Mouse (Mus musculus) kidney, embryonic 16.5 days (tissue): ENCODE measurements around the gene Arhgef2. TPM values are rescaled to one million over a fixed set of nuclear protein-coding genes. Genes with fewer than 3 reads are reported as not detected.

Experiments used
- ATAC-seq: fragments of 200-750 bp; cut with Nextera tagmentation; 2 replicates; pipeline ENCODE4 v1.8.0; 2017; ENCODE audit warnings: moderate TSS enrichment; ENCODE audit not compliant: low FRiP score, low TSS enrichment
- H3K27ac ChIP-seq: fragments of 300-500 bp; sonication (generic); 2 replicates; pipeline ENCODE4 v1.5.1; 2014; ENCODE audit warnings: low read length
- H3K27me3 ChIP-seq: fragments of 300-500 bp; sonication (generic); 2 replicates; pipeline ENCODE4 v1.6.1; 2014; ENCODE audit warnings: low read length, control low read depth, mixed read lengths; ENCODE audit not compliant: insufficient read depth
- H3K36me3 ChIP-seq: fragments of 300-500 bp; sonication (generic); 2 replicates; pipeline ENCODE4 v1.6.1; 2014; ENCODE audit warnings: low read length, control low read depth, mixed read lengths; ENCODE audit not compliant: insufficient read depth
- H3K4me1 ChIP-seq: fragments of 300-500 bp; sonication (generic); 2 replicates; pipeline ENCODE4 v1.6.1; 2014; ENCODE audit warnings: low read length, control low read depth, mixed read lengths; ENCODE audit not compliant: insufficient read depth
- H3K4me2 ChIP-seq: fragments of 300-500 bp; sonication (generic); replicated peaks from 2 replicates; pipeline ENCODE4 v1.6.1; 2014; ENCODE audit warnings: low read depth, low read length
- H3K4me3 ChIP-seq: fragments of 300-500 bp; sonication (generic); 2 replicates; pipeline ENCODE4 v1.5.1; 2014; ENCODE audit warnings: mild to moderate bottlenecking, low read length
- H3K9ac ChIP-seq: fragments of 300-500 bp; sonication (generic); replicated peaks from 2 replicates; pipeline ENCODE4 v1.6.1; 2014; ENCODE audit warnings: low read length
- H3K9me3 ChIP-seq: fragments of 300-500 bp; sonication (generic); 2 replicates; pipeline ENCODE4 v1.6.1; 2016; ENCODE audit warnings: low read length, control low read depth
- WGBS: fragments of 180-500 bp; shearing (Covaris S2); extraction: QIAGEN DNeasy Blood & Tissue Kit; methylation state at CpG from one replicate; pipeline ENCODE4 v1.1.7; 2014; 5-methylcytosine and 5-hydroxymethylcytosine counted together
- polyA plus RNA-seq: library from polyadenylated mRNA; unstranded; fragments of >200 nt; fragmentation: Nextera tagmentation; extraction: Ambion mirVana; gene quantifications from 2 replicates; pipeline ENCODE4 v1.2.1, GENCODE M21; 2015

Arhgef2 gene
- polyA plus RNA-seq, 1 experiment from 2014 or later, result 103 TPM

DNA sequence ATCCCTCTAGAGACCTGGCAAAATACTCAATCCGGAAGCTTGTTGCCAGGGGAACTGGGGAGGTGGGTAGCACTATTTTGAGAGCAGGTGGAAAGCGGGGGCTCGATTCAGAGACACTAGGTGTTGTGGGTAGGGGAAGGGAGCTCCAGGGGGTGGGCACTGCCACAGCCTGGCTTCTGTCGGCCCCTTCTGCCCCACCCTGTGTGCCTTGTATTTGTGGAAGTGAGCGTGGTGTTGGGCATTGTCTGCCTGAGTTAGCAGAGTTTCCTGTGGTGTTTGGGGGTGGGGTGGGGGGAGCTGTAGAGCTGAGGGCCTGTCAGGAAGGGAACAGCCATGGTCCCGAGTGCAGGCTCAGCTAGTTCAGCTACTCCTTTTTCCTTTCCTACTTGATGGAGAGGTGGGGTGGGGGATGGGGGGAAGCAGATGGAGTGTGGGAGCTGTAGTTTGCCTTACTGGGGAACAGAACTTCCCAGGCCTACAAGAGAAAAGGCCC, 25.1 kb downstream of the Arhgef2 start:
- Histone ChIP-seq H3K27ac (peak overlapping the region; percentile 39; the same call in 1 of the 2 replicates), H3K36me3 (peaks cover 61% of the 10 kb centered on the region), H3K9ac (no peak overlapping the region), H3K4me3 (no peak overlapping the region), H3K4me1 (peaks cover 34% of the 10 kb centered on the region), H3K9me3 (no peaks in the 10 kb centered on the region), H3K27me3 (no peaks in the 10 kb centered on the region), H3K4me2 (no peak overlapping the region)
- ATAC-seq, result peak; percentile 44
- 72% methylated on average over 6 of the region's 6 CpGs for WGBS

DNA sequence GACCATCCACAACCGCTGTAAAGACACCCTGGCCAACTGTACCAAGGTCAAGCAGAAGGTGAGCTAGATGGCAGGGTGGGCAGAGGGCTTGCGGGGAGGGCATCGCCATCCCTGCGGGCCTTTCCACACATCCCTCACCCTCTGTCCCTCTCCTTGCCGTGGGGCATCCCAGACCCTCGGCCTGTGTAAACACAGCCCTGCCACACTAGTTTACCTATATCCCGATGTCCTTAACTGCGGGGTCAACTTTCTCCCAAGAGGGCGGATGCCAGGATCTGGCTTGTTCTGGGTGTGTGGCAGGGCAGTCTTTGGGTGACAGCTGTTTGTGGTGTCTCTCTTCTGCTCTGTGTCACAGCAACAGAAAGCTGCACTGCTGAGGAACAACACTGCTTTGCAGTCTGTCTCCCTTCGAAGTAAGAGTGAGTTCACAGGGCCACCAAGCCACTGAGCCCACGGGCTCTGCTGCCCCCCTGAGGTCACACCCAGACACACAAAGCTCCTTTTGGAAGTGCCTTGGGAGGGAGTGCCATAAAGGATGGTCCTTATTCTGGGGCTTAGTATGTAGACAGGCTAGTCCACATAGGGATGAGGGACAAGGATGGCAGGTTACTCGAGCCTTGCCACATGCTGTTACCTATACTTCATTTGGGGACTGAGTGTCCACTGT, 26.3 kb downstream of the Arhgef2 start:
- H3K4me2 ChIP-seq, result no peak overlapping the region
- no peak overlapping the region for H3K27ac ChIP-seq
- H3K9ac ChIP-seq, result no peak overlapping the region
- peaks cover 73% of the 10 kb centered on the region for H3K36me3 ChIP-seq
- peaks cover 22% of the 10 kb centered on the region for H3K4me1 ChIP-seq
- H3K9me3 ChIP-seq, result no peaks in the 10 kb centered on the region
- 0 out of 2 replicates have a peak, but pooled peaks have one; percentile 17 for ATAC-seq
- H3K27me3 ChIP-seq, result no peaks in the 10 kb centered on the region
- WGBS, result 74% methylated on average over 12 of the region's 12 CpGs
- H3K4me3 ChIP-seq, result no peak overlapping the region

DNA sequence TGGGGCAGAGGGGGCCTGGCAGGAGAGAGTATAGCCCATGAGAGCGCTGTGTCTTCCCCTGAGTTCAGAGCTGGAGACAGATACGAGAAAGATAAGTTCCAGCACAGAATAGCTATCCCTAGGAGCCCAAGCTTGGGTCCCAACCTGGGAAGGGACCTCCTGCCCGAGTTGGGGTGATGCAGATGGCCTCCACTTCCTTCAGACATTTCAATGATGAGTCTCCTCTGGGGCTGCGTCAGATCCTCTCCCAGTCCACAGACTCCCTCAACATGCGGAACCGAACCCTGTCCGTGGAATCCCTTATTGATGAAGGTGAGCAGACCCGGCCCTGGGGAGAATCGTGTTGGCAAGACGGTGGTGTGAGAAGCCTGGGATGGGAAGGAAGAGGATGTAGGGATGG, 27.3 kb downstream of the Arhgef2 start:
- H3K27ac ChIP-seq, result no peak overlapping the region
- H3K4me1 ChIP-seq, result peaks cover 12% of the 10 kb centered on the region
- H3K27me3 ChIP-seq, result no peaks in the 10 kb centered on the region
- no peaks in the 10 kb centered on the region for H3K9me3 ChIP-seq
- no peak overlapping the region for H3K4me3 ChIP-seq
- H3K4me2 ChIP-seq, result no peak overlapping the region
- ATAC-seq, result no peak
- H3K9ac ChIP-seq, result no peak overlapping the region
- H3K36me3 ChIP-seq, result peaks cover 81% of the 10 kb centered on the region
- 93% methylated on average over 10 of the region's 10 CpGs for WGBS

DNA sequence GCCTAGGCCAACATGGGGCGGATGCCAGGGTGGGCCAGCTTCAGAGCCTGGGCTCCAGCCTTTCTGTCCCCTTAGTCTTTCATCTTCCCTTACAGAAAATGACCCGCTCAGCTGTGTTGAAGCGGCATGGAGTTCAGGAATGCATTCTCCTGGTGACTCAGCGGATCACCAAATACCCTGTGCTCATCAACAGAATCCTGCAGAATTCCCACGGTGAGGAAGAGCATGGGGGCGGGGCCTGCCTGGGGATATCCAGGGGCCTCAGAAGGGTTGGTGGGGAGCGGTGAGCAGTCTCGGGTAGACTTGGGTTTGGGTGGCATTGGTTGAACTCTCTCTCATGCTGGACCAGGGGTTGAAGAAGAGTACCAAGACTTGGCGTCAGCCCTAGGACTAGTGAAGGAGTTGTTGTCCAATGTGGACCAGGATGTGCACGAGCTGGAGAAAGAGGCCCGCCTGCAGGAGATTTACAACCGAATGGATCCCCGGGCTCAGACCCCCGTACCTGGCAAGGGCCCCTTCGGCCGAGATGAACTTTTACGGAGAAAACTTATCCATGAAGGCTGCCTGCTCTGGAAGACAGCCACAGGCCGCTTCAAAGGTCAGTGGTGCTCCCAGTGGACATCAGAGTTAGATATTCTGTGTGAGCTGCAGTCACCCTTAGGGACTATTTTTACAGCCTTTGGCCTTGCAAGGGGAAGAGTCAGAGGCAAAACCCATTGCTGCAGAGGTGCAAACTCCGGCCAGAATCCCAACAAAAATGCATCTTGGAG, 29.9 kb downstream of the Arhgef2 start:
- no peak overlapping the region for H3K9ac ChIP-seq
- H3K36me3 ChIP-seq, result peaks cover 95% of the 10 kb centered on the region
- H3K27me3 ChIP-seq, result no peaks in the 10 kb centered on the region
- ATAC-seq, result no peak
- 86% methylated on average over 19 of the region's 19 CpGs for WGBS
- H3K27ac ChIP-seq, result no peak overlapping the region; the same call in 1 of the 2 replicates
- H3K4me1 ChIP-seq, result 0 out of 2 replicates have a peak, but pooled peaks cover 3% of the 10 kb centered on the region
- no peak overlapping the region for H3K4me2 ChIP-seq
- no peak overlapping the region for H3K4me3 ChIP-seq
- H3K9me3 ChIP-seq, result no peaks in the 10 kb centered on the region

DNA sequence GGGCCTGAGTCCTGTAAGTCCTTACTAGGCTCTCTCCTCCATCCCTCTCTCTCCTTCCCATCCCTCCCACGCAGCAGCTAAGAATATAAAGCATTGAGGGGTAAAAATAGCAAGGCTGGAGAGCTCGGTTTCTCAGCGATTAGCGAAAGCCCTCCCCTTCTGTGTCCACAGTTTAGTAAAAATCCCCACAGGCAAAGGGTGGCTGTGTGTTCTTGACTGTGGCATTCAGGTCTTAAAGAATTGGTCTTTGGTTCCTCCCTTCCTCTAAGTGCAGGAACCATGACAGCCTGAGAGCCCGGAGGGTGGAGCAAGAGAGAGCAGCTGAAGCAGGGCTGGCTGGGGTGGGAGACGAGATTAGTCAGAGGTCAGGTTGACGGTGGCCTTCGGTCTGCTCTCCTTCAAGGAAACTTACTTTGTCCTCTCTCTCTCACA, 30.8 kb downstream of the Arhgef2 start:
- H3K4me3 ChIP-seq, result no peak overlapping the region
- peaks cover 94% of the 10 kb centered on the region for H3K36me3 ChIP-seq
- no peak for ATAC-seq
- H3K27me3 ChIP-seq, result no peaks in the 10 kb centered on the region
- no peaks in the 10 kb centered on the region for H3K9me3 ChIP-seq
- H3K4me2 ChIP-seq, result no peak overlapping the region
- H3K9ac ChIP-seq, result no peak overlapping the region
- no peak overlapping the region for H3K27ac ChIP-seq
- 0 out of 2 replicates have a peak, but pooled peaks cover 3% of the 10 kb centered on the region for H3K4me1 ChIP-seq
- WGBS, result 78% methylated on average over 8 of the region's 8 CpGs

GRCm38 (mm10) chr3:88637134-88637533, 31.4 kb downstream of the Arhgef2 start:
- no peak overlapping the region for H3K4me3 ChIP-seq
- H3K9me3 ChIP-seq, result no peaks in the 10 kb centered on the region
- ATAC-seq, result no peak
- WGBS, result 98% methylated on average over 5 of the region's 5 CpGs
- H3K27me3 ChIP-seq, result no peaks in the 10 kb centered on the region
- no peak overlapping the region for H3K27ac ChIP-seq
- no peak overlapping the region for H3K4me2 ChIP-seq
- H3K4me1 ChIP-seq, result 0 out of 2 replicates have a peak, but pooled peaks cover 3% of the 10 kb centered on the region
- H3K9ac ChIP-seq, result no peak overlapping the region
- peaks cover 94% of the 10 kb centered on the region for H3K36me3 ChIP-seq

DNA sequence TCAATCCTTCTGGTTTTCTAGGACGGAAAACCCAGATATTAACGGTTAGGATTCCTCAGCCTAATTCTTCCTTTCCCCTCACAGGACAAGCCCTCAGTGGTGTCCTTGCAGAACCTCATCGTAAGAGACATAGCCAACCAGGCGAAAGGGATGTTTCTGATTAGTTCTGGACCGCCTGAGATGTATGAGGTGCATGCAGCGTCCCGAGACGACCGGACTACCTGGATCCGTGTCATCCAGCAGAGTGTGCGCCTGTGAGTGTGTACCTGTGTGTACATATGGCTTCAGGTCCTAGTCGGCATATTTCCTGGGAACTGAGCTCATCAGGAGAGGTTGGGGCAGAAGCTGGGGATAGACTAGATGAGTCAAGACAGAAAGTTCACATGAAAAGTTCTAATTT, 33.5 kb downstream of the Arhgef2 start:
- H3K27ac ChIP-seq, result no peak overlapping the region
- ATAC-seq, result no peak
- H3K9ac ChIP-seq, result no peak overlapping the region
- 97% methylated on average over 12 of the region's 12 CpGs for WGBS
- no peaks in the 10 kb centered on the region for H3K9me3 ChIP-seq
- no peak overlapping the region for H3K4me2 ChIP-seq
- H3K4me1 ChIP-seq, result 0 out of 2 replicates have a peak, but pooled peaks cover 3% of the 10 kb centered on the region
- no peaks in the 10 kb centered on the region for H3K27me3 ChIP-seq
- H3K4me3 ChIP-seq, result no peak overlapping the region
- H3K36me3 ChIP-seq, result peaks cover 93% of the 10 kb centered on the region

DNA sequence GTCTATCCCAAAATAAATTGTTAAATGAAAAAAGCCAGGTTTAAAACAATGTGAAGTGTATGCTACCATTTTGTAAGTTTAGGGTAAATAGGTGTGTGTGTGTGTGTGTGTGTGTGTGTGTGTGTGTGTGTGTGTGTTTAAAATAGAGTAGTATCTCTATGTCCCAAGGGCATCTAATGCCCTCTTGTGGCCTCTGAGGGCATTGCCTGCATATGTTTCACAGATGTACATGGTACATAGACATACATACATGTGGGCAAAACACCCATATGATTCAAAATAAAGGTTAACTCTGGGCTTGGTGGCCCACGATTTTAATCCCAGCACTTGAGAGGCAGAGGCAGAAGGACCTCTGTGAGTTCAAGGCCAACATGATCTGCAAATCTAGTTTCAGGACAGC, 34.9 kb downstream of the Arhgef2 start:
- Histone ChIP-seq H3K27me3 (no peaks in the 10 kb centered on the region), H3K36me3 (peaks cover 90% of the 10 kb centered on the region), H3K4me2 (no peak overlapping the region), H3K4me1 (0 out of 2 replicates have a peak, but pooled peaks cover 2% of the 10 kb centered on the region), H3K27ac (no peak overlapping the region), H3K4me3 (no peak overlapping the region), H3K9ac (no peak overlapping the region), H3K9me3 (no peaks in the 10 kb centered on the region)
- ATAC-seq, result no peak
- 77% methylated on average over 1 of the region's 1 CpGs for WGBS

DNA sequence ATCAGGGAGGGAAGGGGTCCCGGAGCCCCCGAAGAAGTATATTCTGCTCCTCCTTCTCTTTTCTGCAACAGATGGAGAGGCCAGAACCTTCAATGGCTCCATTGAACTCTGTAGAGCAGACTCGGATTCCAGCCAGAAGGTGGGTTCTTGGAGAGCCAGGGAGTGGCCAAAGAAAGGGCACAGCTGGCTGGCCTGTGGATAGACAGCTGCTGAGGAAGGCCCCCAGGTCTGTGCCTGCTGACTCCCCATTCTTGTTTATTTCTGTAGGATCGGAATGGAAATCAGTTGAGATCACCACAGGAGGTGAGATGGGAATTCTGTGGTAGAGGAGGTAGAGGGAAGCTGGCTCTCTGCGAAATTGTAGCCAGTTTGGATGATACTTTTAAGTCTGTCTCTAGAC, 37.3 kb downstream of the Arhgef2 start:
- Histone ChIP-seq H3K27me3 (no peaks in the 10 kb centered on the region), H3K9me3 (no peaks in the 10 kb centered on the region), H3K36me3 (peaks cover 92% of the 10 kb centered on the region), H3K4me1 (no peaks in the 10 kb centered on the region), H3K4me3 (no peak overlapping the region), H3K27ac (no peak overlapping the region), H3K4me2 (no peak overlapping the region), H3K9ac (no peak overlapping the region)
- ATAC-seq, result no peak
- WGBS, result 87% methylated on average over 5 of the region's 5 CpGs

DNA sequence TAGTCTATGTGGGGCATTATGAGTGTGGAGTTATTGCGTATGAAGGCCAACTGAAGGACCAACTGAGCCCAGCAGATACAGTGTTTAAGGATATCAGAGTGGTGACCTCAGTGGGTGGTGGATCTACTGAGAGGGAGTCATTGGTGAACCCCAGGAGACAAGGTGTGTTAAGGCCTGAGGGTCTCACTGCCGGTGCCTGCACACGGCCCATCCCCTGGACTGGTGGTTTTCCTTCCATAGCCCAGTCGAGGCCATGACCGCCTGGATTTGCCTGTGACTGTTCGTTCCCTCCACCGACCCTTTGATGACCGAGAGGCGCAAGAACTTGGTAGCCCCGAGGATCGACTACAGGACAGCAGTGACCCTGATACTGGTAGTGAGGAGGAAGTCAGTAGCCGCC, 40.2 kb downstream of the Arhgef2 start:
- Histone ChIP-seq H3K4me1 (no peaks in the 10 kb centered on the region), H3K27me3 (no peaks in the 10 kb centered on the region), H3K27ac (no peak overlapping the region), H3K9ac (no peak overlapping the region), H3K9me3 (no peaks in the 10 kb centered on the region), H3K4me2 (no peak overlapping the region), H3K36me3 (peaks cover 72% of the 10 kb centered on the region), H3K4me3 (no peak overlapping the region)
- 76% methylated on average over 12 of the region's 12 CpGs for WGBS
- no peak for ATAC-seq
